Mouse (Mus musculus) liver, adult 2 months (tissue): ENCODE measurements around the gene Insrr.

Experiments
- CTCF ChIP-seq: fragments of 200-500 bp; IDR thresholded peaks from 2 replicates; pipeline ENCODE4 v1.5.1; 2011; ENCODE audit warnings: low read depth, low read length, control low read depth
- POLR2A ChIP-seq: fragments of 200-500 bp; IDR thresholded peaks from 2 replicates; pipeline ENCODE4 v1.6.1; 2011; ENCODE audit warnings: low read length, control low read depth; ENCODE audit not compliant: insufficient read depth; ENCODE audit errors: extremely low read depth

DNA sequence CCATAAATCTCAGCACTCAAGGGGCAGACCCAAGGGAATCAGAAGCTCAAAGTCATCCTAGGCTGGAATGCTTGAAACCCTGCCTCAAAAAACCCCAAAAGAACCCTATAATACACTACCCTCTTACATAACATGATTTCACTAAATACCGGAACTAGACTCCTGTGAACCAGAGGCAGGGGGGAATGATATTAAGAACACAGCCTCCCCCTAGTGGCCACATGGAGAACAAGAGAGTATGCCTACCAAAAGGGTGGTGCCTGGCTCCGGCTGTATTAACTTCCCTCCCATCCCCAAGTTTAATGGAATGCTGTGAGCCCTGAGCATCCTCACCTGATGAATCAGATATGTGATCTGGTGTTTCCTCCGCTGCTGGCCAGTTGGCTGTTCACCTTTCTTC lies 63.1 kb downstream of the Insrr start:
- peak; percentile 61 for TF ChIP-seq CTCF
- no peak for TF ChIP-seq POLR2A
